ENCODE assay signal across 10 mouse cellular contexts in the genomic region with DNA sequence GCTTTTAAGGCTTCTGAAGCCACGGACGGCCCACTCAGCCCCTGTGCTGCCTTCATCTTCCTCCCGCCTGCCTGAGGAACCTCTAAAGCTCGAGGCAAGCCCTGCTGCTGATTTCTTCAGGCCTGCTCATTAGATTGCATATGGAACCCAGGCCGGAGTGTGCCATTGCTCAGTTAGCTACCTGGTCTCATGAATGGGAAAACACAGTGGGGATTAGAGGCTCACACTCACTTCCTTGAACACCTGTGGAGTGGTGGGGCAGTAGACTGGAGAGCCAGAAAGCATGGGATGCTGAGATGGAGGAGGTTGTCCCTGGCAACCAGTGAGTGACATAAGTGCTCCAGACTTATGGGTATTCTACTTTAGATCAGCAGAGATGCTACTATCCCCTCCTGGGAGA. TPM values are rescaled to one million over a fixed set of nuclear protein-coding genes. Genes with fewer than 3 reads are reported as not detected.
DNase-seq lines count a peak whose midpoint lies in the region; ATAC-seq and TF ChIP-seq lines count a peak whose summit lies in the region.
"Had no signal": no experiment of that assay in that cellular context is flagged by ENCODE, and none has a peak within 500 bp of the region (broad histone marks: within the 10 kb centered on the region; RNA-seq: fewer than 3 reads in every experiment).

No protein-coding gene starts in this region.

- H3K36me3 ChIP-seq in megakaryocyte, embryonic 14.5 days (replicated peaks; ENCODE audit: low read length) = peaks cover 38% of the 10 kb centered on the region
- H3K36me3 ChIP-seq in hindbrain, postnatal 0 days (ENCODE audit: insufficient read depth, low read length) = no peaks in the 10 kb centered on the region

- TF ChIP-seq CTCF in hindbrain, postnatal 0 days (IDR thresholded peaks at IDR 0.05; ENCODE audit: low read depth) = no peak

- peak overlapping the region; percentile 68 for H3K27ac ChIP-seq in hindbrain, postnatal 0 days

- no peak for ATAC-seq in megakaryocyte, adult 5-6 weeks (ENCODE audit: poor library complexity, severe bottlenecking)
- ATAC-seq in hindbrain, postnatal 0 days = 0 out of 2 replicates have a peak, but pooled peaks have one; percentile 11

- intact Hi-C loops in left cerebral cortex, postnatal 10 days (cut with DNase I) = no loop called here

- peak; percentile 90 for DNase-seq in heart, adult 11 months
- no peak for DNase-seq in heart, adult 8-10 months (ENCODE audit: low spot score)
- DNase-seq in hindbrain, postnatal 0 days (ENCODE audit: low spot score) = no peak
- DNase-seq in right cerebral cortex, adult 18-20 months = no peak
- DNase-seq in left cerebral cortex, postnatal 10 days (ENCODE audit: extremely low spot score in 1 of 2, low spot score in 2 of 2) = no peak
- DNase-seq: gastrocnemius, postnatal 25 days; lung, postnatal 4 days had no signal

- H3K4me3 ChIP-seq in megakaryocyte, embryonic 14.5 days (replicated peaks) = peak overlapping the region; percentile 23
- no peak overlapping the region for H3K4me3 ChIP-seq in hindbrain, postnatal 0 days (ENCODE audit: low read length)
- H3K4me3 ChIP-seq: erythroblast, embryonic 14.5 days had no signal

- no peaks in the 10 kb centered on the region for H3K9me3 ChIP-seq in megakaryocyte, embryonic 14.5 days
- no peaks in the 10 kb centered on the region for H3K9me3 ChIP-seq in hindbrain, postnatal 0 days (ENCODE audit: low read length)

- H3K4me2 ChIP-seq in hindbrain, postnatal 0 days (ENCODE audit: low read depth, low read length) = no peak overlapping the region

- H3K4me1 ChIP-seq in megakaryocyte, embryonic 14.5 days = peaks cover 100% of the 10 kb centered on the region
- H3K4me1 ChIP-seq in hindbrain, postnatal 0 days (ENCODE audit: insufficient read depth, low read length) = peaks cover 70% of the 10 kb centered on the region

- 47% methylated on average over 5 of the region's 5 CpGs for WGBS in hindbrain, postnatal 0 days

- H3K9ac ChIP-seq in hindbrain, postnatal 0 days (replicated peaks; ENCODE audit: low read length) = no peak overlapping the region

- no peaks in the 10 kb centered on the region for H3K27me3 ChIP-seq in megakaryocyte, embryonic 14.5 days (replicated peaks)
- H3K27me3 ChIP-seq in hindbrain, postnatal 0 days (ENCODE audit: insufficient read depth, low read length) = no peaks in the 10 kb centered on the region

RNA-seq across cellular contexts. Expression of a gene that starts 19.3 kb away (rescaled TPM):
- 10 to 100 TPM; 34.7 to 44.1 (median 40.4) TPM for total RNA-seq in heart, adult 8-10 months (2022)
- polyA plus RNA-seq in megakaryocyte, embryonic 14.5 days (2012; ENCODE audit: insufficient read depth, low replicate concordance) = 18.1 and 54.1 TPM in 2 replicates
- total RNA-seq in megakaryocyte, adult 5-6 weeks (2015) = 88.9 and 90.1 TPM in 2 replicates
- total RNA-seq in megakaryocyte, adult 5-6 weeks (2017) = 11.4 and 15.6 TPM in 2 replicates
- total RNA-seq in hindbrain, postnatal 0 days (2014; rRNA removed) = 129 and 135 TPM in 2 replicates
- 41.9 and 50.6 TPM in 2 replicates for polyA plus RNA-seq in hindbrain, postnatal 0 days (2015; fragmentation: Nextera tagmentation; extraction: Ambion mirVana)
- 100 to 1,000 TPM; 105 to 106 TPM for total RNA-seq in left cerebral cortex, postnatal 10 days (2021)
